Mouse (Mus musculus): ENCODE data around the gene Zbed5. TPM values are rescaled to one million over a fixed set of nuclear protein-coding genes. Genes with fewer than 3 reads are reported as not detected.

The Zbed5 gene
- polyA plus RNA-seq (2017; shearing (Covaris generic)) = 1.3 TPM

GRCm38 (mm10) chr5:129895198-129896088 lies at the start of gene Zbed5:
Zbed5 (plus strand) TSS chr5:129895723.

GRCm38 (mm10) chr5:129846752-129847557 lies 48.6 kb upstream of the Zbed5 start, which contains the start of gene Sumf2:
Sumf2 (plus strand) TSS chr5:129846986.

GRCm38 (mm10) chr5:129886911-129887636 lies 8.4 kb upstream of the Zbed5 start, which contains the start of gene Chchd2:
Chchd2 (minus strand) TSS chr5:129887470.

GRCm38 (mm10) chr5:129898449-129898848 lies 2.9 kb downstream of the Zbed5 start, which contains the start of gene Phkg1:
Phkg1 (minus strand) TSS chr5:129898549.

GRCm38 (mm10) chr5:129908242-129908965 lies 12.9 kb downstream of the Zbed5 start, which contains the start of gene Nupr1l:
Nupr1l (plus strand) TSS chr5:129908540.

GRCm38 (mm10) chr5:129941495-129942045 lies 46.0 kb downstream of the Zbed5 start, which contains the start of gene Vkorc1l1:
Vkorc1l1 (plus strand) TSS chr5:129941970.

Other genes with a start within 250 kb of the Zbed5 start
- gene Zfp11, start 225.6 kb upstream of the Zbed5 start, polyA plus RNA-seq (2017; shearing (Covaris generic)) = 4.6 TPM
- gene Sept14, start 187.2 kb upstream of the Zbed5 start, polyA plus RNA-seq (2017; shearing (Covaris generic)) = not detected
- gene Mrps17, start 180.2 kb upstream of the Zbed5 start, polyA plus RNA-seq (2017; shearing (Covaris generic)) = 127 TPM
- 33.3 TPM for gene Nipsnap2, start 170.7 kb upstream of the Zbed5 start, polyA plus RNA-seq (2017; shearing (Covaris generic))
- gene Psph, start 108.3 kb upstream of the Zbed5 start, polyA plus RNA-seq (2017; shearing (Covaris generic)) = 74.7 TPM
- 34.6 TPM for gene Sumf2, start 48.7 kb upstream of the Zbed5 start, polyA plus RNA-seq (2017; shearing (Covaris generic))
- gene Chchd2, start 8.3 kb upstream of the Zbed5 start, polyA plus RNA-seq (2017; shearing (Covaris generic)) = 362 TPM
- 0.33 TPM for gene Phkg1, start 2.8 kb downstream of the Zbed5 start, polyA plus RNA-seq (2017; shearing (Covaris generic))
- gene Nupr1l, start 12.8 kb downstream of the Zbed5 start, polyA plus RNA-seq (2017; shearing (Covaris generic)) = not detected
- 5.5 TPM for gene Vkorc1l1, start 46.2 kb downstream of the Zbed5 start, polyA plus RNA-seq (2017; shearing (Covaris generic))
- gene Gusb, start 107.3 kb downstream of the Zbed5 start, polyA plus RNA-seq (2017; shearing (Covaris generic)) = 58.3 TPM
- gene Asl, start 133.5 kb downstream of the Zbed5 start, polyA plus RNA-seq (2017; shearing (Covaris generic)) = 97.4 TPM
- 56.1 TPM for gene Crcp, start 133.6 kb downstream of the Zbed5 start, polyA plus RNA-seq (2017; shearing (Covaris generic))
- gene Tpst1, start 177.6 kb downstream of the Zbed5 start, polyA plus RNA-seq (2017; shearing (Covaris generic)) = 1.7 TPM
- gene Kctd7, start 249.1 kb downstream of the Zbed5 start, polyA plus RNA-seq (2017; shearing (Covaris generic)) = 7.8 TPM